Mouse (Mus musculus): ENCODE measurements at regions not wholly inside any gene's neighbourhood (a gene's known extent, or its start where the extent isn't known, plus 50 kb on each side); places are given as distances from the start of the nearest gene placed in this dataset.
"Not testable (repeated sequence)": the region's sequence is repeated elsewhere in the genome, so short reads cannot be mapped to it uniquely, and the experiment has no call there.

DNA sequence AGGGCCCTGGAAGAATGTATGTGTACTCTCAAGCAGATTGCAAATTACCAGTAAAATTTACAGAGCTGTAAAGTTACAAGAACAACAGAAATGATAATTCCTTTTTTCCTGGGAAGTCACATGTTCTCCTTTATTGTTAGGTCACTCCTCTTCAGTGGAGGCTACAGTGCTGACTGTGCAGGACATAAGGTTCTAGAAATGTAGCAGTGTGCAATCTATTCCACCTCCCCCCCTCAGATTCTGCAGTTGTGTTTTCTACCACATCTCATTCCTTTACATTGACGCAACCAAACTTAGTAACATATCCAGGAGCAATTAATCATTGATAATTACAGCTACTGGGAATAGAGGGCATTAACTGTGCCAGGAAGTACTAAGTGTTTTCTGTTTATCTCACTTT lies 385.3 kb upstream of the Tnc start:
- Histone ChIP-seq H3K27ac (ENCODE audit: insufficient read depth, low read depth, low read length) (no peak overlapping the region), H3K4me1 (ENCODE audit: control insufficient read depth, insufficient read depth, insufficient read length, low read length) (no peaks in the 10 kb centered on the region), H3K27me3 (ENCODE audit: control insufficient read depth, insufficient read depth, low read length) (no peaks in the 10 kb centered on the region), H3K4me3 (ENCODE audit: low read depth, low read length) (no peak overlapping the region), H3K36me3 (ENCODE audit: control insufficient read depth, insufficient read depth, low read length) (no peaks in the 10 kb centered on the region)
- TF ChIP-seq CTCF (IDR thresholded peaks at IDR 0.05; ENCODE audit: extremely low read depth, insufficient read length, insufficient replicate concordance, low read depth, low read length) (no peak), POLR2A (IDR thresholded peaks at IDR 0.05; ENCODE audit: low read depth, low read length) (no peak)
- WGBS = 46% methylated on average over 1 of the region's 1 CpGs

DNA sequence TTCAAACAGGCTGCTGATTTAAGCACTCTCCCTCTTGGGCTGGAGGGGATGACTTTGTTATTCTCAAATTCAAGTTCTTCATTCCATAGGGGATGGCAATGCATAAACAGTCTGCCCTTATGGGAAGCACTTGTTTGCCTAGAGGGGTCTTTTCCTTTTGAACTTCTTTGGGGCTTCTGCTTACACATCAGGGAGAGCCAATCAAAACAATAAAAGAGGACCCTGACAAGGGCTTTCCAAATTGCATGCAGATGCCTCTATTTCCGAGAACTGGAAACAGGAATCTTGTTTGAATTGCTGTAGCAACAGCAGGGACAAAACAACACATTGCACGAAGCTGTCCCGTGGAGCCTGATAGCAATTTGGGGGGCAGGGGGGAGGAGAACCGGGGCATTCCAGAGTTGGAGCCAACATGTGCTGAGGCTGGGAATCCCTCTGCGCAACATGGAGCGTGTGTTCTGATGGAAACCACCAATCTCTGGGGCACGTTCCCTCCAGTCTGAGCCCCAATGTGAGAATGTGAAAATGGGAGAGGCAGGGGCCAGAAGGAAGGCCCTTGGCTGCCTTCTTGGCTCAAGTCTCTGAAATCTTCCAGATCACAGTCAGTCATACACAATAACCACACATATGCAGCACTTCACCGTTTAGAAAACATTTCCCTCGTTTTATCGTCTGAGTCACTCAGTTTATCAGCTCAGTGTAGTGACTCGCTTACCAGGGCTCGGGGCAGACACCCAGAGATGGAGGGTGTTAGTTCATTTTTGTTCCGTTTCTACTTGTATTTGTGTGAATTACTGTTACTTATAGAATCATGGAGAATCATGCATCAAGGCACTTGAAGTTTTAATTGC lies 391.2 kb upstream of the Tnc start:
- 0 out of 2 replicates have a peak, but pooled peaks cover 2% of the 10 kb centered on the region for H3K4me1 ChIP-seq (ENCODE audit: control insufficient read depth, insufficient read depth, insufficient read length, low read length)
- TF ChIP-seq CTCF (IDR thresholded peaks at IDR 0.05; ENCODE audit: extremely low read depth, insufficient read length, insufficient replicate concordance, low read depth, low read length) (no peak), POLR2A (IDR thresholded peaks at IDR 0.05; ENCODE audit: low read depth, low read length) (no peak)
- no peaks in the 10 kb centered on the region for H3K36me3 ChIP-seq (ENCODE audit: control insufficient read depth, insufficient read depth, low read length)
- no peaks in the 10 kb centered on the region for H3K27me3 ChIP-seq (ENCODE audit: control insufficient read depth, insufficient read depth, low read length)
- H3K4me3 ChIP-seq (ENCODE audit: low read depth, low read length) = no peak overlapping the region
- 59% methylated on average over 13 of the region's 13 CpGs for WGBS
- peak overlapping the region; percentile 27 for H3K27ac ChIP-seq (ENCODE audit: insufficient read depth, low read depth, low read length)

DNA sequence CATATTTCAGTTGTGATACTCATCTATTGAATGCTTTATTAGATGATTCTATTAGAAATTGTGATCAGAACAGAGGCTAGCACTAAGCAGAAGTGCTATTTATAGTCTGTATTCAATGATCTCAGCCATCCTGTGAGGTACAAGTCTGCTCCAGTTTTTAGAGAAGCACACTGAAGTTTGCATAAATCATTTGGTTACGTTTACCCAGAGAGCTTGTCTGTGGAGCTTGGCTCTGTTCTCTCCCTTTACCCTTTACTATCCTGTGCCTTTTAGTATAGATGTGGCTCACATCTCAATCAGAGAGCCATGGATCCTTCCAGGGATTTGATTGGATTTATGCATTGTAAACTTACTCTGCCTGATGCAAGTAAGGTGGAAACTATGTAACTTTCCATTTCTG lies 404.6 kb upstream of the Tnc start:
- no peaks in the 10 kb centered on the region for H3K4me1 ChIP-seq (ENCODE audit: control insufficient read depth, insufficient read depth, insufficient read length, low read length)
- H3K36me3 ChIP-seq (ENCODE audit: control insufficient read depth, insufficient read depth, low read length) = no peaks in the 10 kb centered on the region
- no peak overlapping the region for H3K4me3 ChIP-seq (ENCODE audit: low read depth, low read length)
- H3K27me3 ChIP-seq (ENCODE audit: control insufficient read depth, insufficient read depth, low read length) = no peaks in the 10 kb centered on the region
- 34% methylated on average over 1 of the region's 1 CpGs for WGBS
- no peak for TF ChIP-seq POLR2A (IDR thresholded peaks at IDR 0.05; ENCODE audit: low read depth, low read length)
- TF ChIP-seq CTCF (IDR thresholded peaks at IDR 0.05; ENCODE audit: extremely low read depth, insufficient read length, insufficient replicate concordance, low read depth, low read length) = no peak
- H3K27ac ChIP-seq (ENCODE audit: insufficient read depth, low read depth, low read length) = no peak overlapping the region

DNA sequence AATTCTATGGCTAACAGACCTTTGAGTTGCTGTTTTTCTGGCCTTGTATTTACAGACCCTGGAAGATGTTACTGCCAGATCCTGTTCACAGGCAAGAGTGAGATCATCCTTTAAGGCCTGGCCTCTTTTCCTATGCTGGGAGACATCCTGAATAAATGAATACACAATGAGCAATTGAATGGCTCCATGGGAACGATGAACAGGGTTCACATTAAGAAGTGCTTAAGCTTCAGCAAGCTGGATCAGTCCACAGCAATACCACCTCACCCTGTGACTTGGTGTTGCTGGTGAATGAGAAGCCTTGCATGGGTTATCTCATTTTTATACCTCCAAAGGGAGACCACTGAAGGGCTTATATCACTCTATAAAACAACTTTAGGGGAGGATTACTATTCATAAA lies 405.1 kb upstream of the Tnc start:
- no peak overlapping the region for H3K4me3 ChIP-seq (ENCODE audit: low read depth, low read length)
- no peaks in the 10 kb centered on the region for H3K36me3 ChIP-seq (ENCODE audit: control insufficient read depth, insufficient read depth, low read length)
- WGBS = 66% methylated on average over 1 of the region's 1 CpGs
- H3K4me1 ChIP-seq (ENCODE audit: control insufficient read depth, insufficient read depth, insufficient read length, low read length) = no peaks in the 10 kb centered on the region
- no peak overlapping the region for H3K27ac ChIP-seq (ENCODE audit: insufficient read depth, low read depth, low read length)
- TF ChIP-seq POLR2A (IDR thresholded peaks at IDR 0.05; ENCODE audit: low read depth, low read length) (no peak), CTCF (IDR thresholded peaks at IDR 0.05; ENCODE audit: extremely low read depth, insufficient read length, insufficient replicate concordance, low read depth, low read length) (no peak)
- no peaks in the 10 kb centered on the region for H3K27me3 ChIP-seq (ENCODE audit: control insufficient read depth, insufficient read depth, low read length)

DNA sequence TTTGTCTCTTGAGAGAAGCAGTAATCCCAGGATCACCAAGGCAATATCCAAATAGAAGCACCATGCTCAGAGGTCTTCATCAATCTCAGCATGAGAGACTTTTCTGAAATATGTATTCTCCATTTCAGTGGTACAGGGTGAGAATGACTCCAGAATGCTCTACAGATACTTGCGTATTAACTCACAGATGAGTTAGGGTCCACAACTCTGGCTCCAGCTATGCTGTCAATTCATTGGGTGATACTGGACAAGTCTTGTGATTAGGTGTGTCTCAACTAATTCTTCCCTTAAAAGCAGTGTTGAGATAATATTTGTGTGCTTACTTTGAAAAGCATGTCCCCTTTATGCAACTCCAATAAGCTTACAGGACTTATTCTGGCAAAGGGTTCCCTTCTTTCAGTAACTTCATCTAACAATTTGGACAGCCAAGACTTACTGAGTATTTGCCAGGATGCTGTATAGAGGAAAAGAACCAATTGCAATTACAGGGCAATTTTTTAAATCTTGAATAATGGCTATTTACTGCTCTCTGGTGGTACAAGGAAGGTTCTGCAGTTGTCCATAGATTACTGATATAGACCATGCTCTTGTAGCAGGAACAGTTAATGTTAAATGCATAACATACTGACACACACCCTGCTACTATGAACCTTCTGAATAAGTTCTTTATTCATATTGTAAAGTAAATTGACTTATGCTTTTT lies 445.6 kb upstream of the Tnc start:
- TF ChIP-seq CTCF (IDR thresholded peaks at IDR 0.05; ENCODE audit: extremely low read depth, insufficient read length, insufficient replicate concordance, low read depth, low read length) (no peak), POLR2A (IDR thresholded peaks at IDR 0.05; ENCODE audit: low read depth, low read length) (no peak)
- 86% methylated on average over 1 of the region's 1 CpGs for WGBS

DNA sequence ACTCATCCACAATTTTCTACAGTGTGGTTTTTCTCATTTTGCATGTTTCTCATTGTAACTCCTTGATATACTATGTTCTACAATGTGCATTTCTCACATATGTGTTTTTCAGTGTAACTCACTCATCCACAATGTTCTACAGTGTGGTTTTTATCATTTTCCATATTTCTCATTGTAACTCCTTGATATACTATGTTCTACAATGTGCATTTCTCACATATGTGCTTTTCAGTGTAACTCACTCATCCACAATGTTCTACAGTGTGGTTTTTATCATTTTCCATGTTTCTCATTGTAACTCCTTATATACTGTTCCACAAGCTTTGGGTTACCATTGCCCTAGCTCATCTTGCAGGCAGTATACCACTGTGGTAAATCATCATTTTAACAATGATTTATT lies 450.9 kb upstream of the Tnc start:
- H3K36me3 ChIP-seq (ENCODE audit: control insufficient read depth, insufficient read depth, low read length); H3K4me1 ChIP-seq (ENCODE audit: control insufficient read depth, insufficient read depth, insufficient read length, low read length); H3K27me3 ChIP-seq (ENCODE audit: control insufficient read depth, insufficient read depth, low read length); H3K4me3 ChIP-seq (ENCODE audit: low read depth, low read length); H3K27ac ChIP-seq (ENCODE audit: insufficient read depth, low read depth, low read length): not testable (repeated sequence)

More for the DNA sequence above, 445.6 kb upstream of the Tnc start:
- no peak overlapping the region for H3K27ac ChIP-seq (ENCODE audit: insufficient read depth, low read depth, low read length)
- H3K36me3 ChIP-seq (ENCODE audit: control insufficient read depth, insufficient read depth, low read length) = no peaks in the 10 kb centered on the region
- no peaks in the 10 kb centered on the region for H3K4me1 ChIP-seq (ENCODE audit: control insufficient read depth, insufficient read depth, insufficient read length, low read length)
- H3K27me3 ChIP-seq (ENCODE audit: control insufficient read depth, insufficient read depth, low read length) = no peaks in the 10 kb centered on the region
- no peak overlapping the region for H3K4me3 ChIP-seq (ENCODE audit: low read depth, low read length)

DNA sequence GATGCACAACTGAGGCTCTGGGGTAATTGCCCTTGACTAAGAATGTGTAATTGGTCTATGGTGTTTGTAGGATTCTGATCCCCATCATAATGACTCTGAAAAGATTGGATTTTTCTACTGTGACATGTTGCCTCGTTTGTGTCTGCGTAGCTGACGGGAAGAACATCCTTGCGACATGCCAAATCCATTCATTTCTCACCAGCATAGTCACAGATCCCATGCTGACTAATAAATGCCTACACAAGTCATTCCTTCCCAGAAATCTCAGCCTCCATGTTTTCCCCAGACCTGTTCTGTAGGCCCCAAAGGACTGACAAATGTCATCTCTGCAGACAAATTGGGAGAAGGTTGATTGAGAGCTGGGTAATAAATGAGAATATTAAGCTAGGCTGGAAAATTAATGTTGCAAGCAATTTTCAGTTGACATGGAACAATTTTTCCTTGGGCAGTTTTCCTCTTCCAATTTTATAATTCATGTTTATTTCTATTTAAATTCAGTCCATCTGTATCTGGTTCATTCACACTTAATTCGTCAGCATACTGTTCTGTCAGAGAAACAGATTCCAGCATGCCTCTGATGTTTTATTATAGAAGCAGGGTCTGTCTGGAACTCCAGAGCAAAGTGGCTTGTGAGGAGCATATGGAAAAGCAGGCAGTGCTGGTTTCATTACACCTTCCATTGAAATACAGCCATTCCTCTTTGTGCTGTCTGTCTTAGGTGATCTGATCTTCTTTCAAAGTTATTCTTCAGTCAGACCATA lies 454.0 kb upstream of the Tnc start:
- Histone ChIP-seq H3K36me3 (ENCODE audit: control insufficient read depth, insufficient read depth, low read length) (no peaks in the 10 kb centered on the region), H3K27ac (ENCODE audit: insufficient read depth, low read depth, low read length) (no peak overlapping the region), H3K4me1 (ENCODE audit: control insufficient read depth, insufficient read depth, insufficient read length, low read length) (no peaks in the 10 kb centered on the region), H3K4me3 (ENCODE audit: low read depth, low read length) (no peak overlapping the region), H3K27me3 (ENCODE audit: control insufficient read depth, insufficient read depth, low read length) (no peaks in the 10 kb centered on the region)
- 88% methylated on average over 5 of the region's 5 CpGs for WGBS
- no peak for TF ChIP-seq POLR2A (IDR thresholded peaks at IDR 0.05; ENCODE audit: low read depth, low read length)
- no peak for TF ChIP-seq CTCF (IDR thresholded peaks at IDR 0.05; ENCODE audit: extremely low read depth, insufficient read length, insufficient replicate concordance, low read depth, low read length)
